Mouse (Mus musculus): ENCODE results near the gene Krt20. TPM values are rescaled to one million over a fixed set of nuclear protein-coding genes. Genes with fewer than 3 reads are reported as not detected.
A peak's percentile ranks its signal among the peaks of the same experiment; 100 is the strongest.

Gene Krt20
- polyA plus RNA-seq, 1 experiment, result not detected

GRCm38 (mm10) chr11:99439465-99439864, 1.5 kb upstream of the Krt20 start:
- H3K4me1 ChIP-seq (ENCODE audit: control insufficient read depth, insufficient read depth, low read length), result no peaks in the 10 kb centered on the region
- DNase-seq, result no peak
- H3K4me3 ChIP-seq (replicated peaks; ENCODE audit: insufficient read depth, low read depth, low read length), result no peak overlapping the region
- no peak for TF ChIP-seq CTCF (IDR thresholded peaks at IDR 0.05; ENCODE audit: borderline replicate concordance, insufficient read depth, low read depth, low read length)
- TF ChIP-seq POLR2A (IDR thresholded peaks at IDR 0.05; ENCODE audit: borderline replicate concordance, insufficient read depth, low read length), result no peak
- H3K27ac ChIP-seq (ENCODE audit: insufficient read depth, low read length), result no peak overlapping the region
- WGBS, result 77% methylated on average over 10 of the region's 10 CpGs
- no peaks in the 10 kb centered on the region for H3K27me3 ChIP-seq (ENCODE audit: control insufficient read depth, insufficient read depth, low read length)

DNA sequence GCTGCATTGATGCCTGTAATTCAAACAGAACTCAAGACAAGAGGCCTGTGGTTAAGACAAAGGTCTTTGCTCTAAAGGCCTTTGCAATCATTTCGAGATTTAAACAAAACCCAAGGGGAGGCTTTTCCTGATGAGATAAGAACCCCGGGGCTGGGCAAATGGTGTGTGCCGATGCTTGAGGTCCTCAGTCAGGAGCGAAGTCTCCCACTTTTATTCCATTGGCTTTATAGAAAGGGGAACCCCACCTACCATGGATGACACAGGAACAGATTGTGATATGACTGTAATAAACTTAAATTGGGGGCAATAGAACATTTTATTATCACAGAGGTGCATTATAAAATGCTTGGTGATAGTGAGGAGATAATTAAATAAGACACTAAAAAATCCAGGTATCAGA, 1.3 kb downstream of the Krt20 start:
- no peaks in the 10 kb centered on the region for H3K27me3 ChIP-seq (ENCODE audit: control insufficient read depth, insufficient read depth, low read length)
- WGBS, result 74% methylated on average over 4 of the region's 4 CpGs
- TF ChIP-seq CTCF (IDR thresholded peaks at IDR 0.05; ENCODE audit: borderline replicate concordance, insufficient read depth, low read depth, low read length) (no peak), POLR2A (IDR thresholded peaks at IDR 0.05; ENCODE audit: borderline replicate concordance, insufficient read depth, low read length) (no peak)
- no peak for DNase-seq
- H3K4me1 ChIP-seq (ENCODE audit: control insufficient read depth, insufficient read depth, low read length), result no peaks in the 10 kb centered on the region
- no peak overlapping the region for H3K4me3 ChIP-seq (replicated peaks; ENCODE audit: insufficient read depth, low read depth, low read length)
- H3K27ac ChIP-seq (ENCODE audit: insufficient read depth, low read length), result no peak overlapping the region

DNA sequence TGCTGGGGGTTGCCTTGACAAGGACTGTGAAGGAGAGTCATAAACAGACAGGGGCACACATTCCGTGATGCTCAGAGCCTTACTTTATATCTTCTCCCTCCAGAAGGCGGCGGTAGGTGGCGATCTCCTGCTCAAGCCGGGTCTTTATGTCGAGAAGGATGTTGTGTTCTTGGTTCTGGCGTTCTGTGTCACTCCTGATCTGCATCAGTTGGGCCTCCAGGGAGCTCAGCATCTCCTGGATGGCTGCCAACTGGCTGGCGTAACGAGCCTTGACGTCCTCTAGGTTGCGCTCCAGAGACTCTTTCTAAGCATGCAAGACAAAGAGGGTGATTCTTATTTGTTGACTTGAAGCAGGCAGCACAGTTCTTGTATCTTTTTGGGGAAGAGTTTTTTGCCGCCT, 7.3 kb downstream of the Krt20 start:
- DNase-seq, result peak in 1 of 2 experiments; percentile 14
- Histone ChIP-seq H3K4me3 (replicated peaks; ENCODE audit: insufficient read depth, low read depth, low read length) (no peak overlapping the region), H3K27ac (ENCODE audit: insufficient read depth, low read length) (no peak overlapping the region), H3K27me3 (ENCODE audit: control insufficient read depth, insufficient read depth, low read length) (no peaks in the 10 kb centered on the region), H3K4me1 (ENCODE audit: control insufficient read depth, insufficient read depth, low read length) (no peaks in the 10 kb centered on the region)
- TF ChIP-seq POLR2A (IDR thresholded peaks at IDR 0.05; ENCODE audit: borderline replicate concordance, insufficient read depth, low read length), result no peak
- TF ChIP-seq CTCF (IDR thresholded peaks at IDR 0.05; ENCODE audit: borderline replicate concordance, insufficient read depth, low read depth, low read length), result no peak
- WGBS, result 19% methylated on average over 12 of the region's 12 CpGs

GRCm38 (mm10) chr11:99422159-99422558, 15.8 kb downstream of the Krt20 start, which contains the start of gene Krt12:
TSS of gene Krt12 (minus strand) at chr11:99422259.
- Histone ChIP-seq H3K27me3 (ENCODE audit: control insufficient read depth, insufficient read depth, low read length) (no peaks in the 10 kb centered on the region), H3K27ac (ENCODE audit: insufficient read depth, low read length) (no peak within 1 kb of the TSS), H3K4me3 (replicated peaks; ENCODE audit: insufficient read depth, low read depth, low read length) (no peak within 1 kb of the TSS), H3K4me1 (ENCODE audit: control insufficient read depth, insufficient read depth, low read length) (no peaks in the 10 kb centered on the region)
- no peak for DNase-seq
- no peak for TF ChIP-seq CTCF (IDR thresholded peaks at IDR 0.05; ENCODE audit: borderline replicate concordance, insufficient read depth, low read depth, low read length)
- no peak for TF ChIP-seq POLR2A (IDR thresholded peaks at IDR 0.05; ENCODE audit: borderline replicate concordance, insufficient read depth, low read length)
- WGBS, result 83% methylated on average over 10 of the region's 10 CpGs

GRCm38 (mm10) chr11:99420586-99420985, 17.4 kb downstream of the Krt20 start:
- no peaks in the 10 kb centered on the region for H3K27me3 ChIP-seq (ENCODE audit: control insufficient read depth, insufficient read depth, low read length)
- no peak overlapping the region for H3K4me3 ChIP-seq (replicated peaks; ENCODE audit: insufficient read depth, low read depth, low read length)
- no peaks in the 10 kb centered on the region for H3K4me1 ChIP-seq (ENCODE audit: control insufficient read depth, insufficient read depth, low read length)
- 52% methylated on average over 10 of the region's 10 CpGs for WGBS
- no peak overlapping the region for H3K27ac ChIP-seq (ENCODE audit: insufficient read depth, low read length)
- TF ChIP-seq POLR2A (IDR thresholded peaks at IDR 0.05; ENCODE audit: borderline replicate concordance, insufficient read depth, low read length), result no peak
- TF ChIP-seq CTCF (IDR thresholded peaks at IDR 0.05; ENCODE audit: borderline replicate concordance, insufficient read depth, low read depth, low read length), result no peak
- no peak for DNase-seq

- 29% methylated on average over 16 of the region's 16 CpGs for WGBS
- DNase-seq, result no peak
- Histone ChIP-seq H3K27ac (ENCODE audit: insufficient read depth, low read length) (no peak overlapping the region), H3K4me3 (replicated peaks; ENCODE audit: insufficient read depth, low read depth, low read length) (no peak overlapping the region), H3K4me1 (ENCODE audit: control insufficient read depth, insufficient read depth, low read length) (no peaks in the 10 kb centered on the region), H3K27me3 (ENCODE audit: control insufficient read depth, insufficient read depth, low read length) (no peaks in the 10 kb centered on the region)
- TF ChIP-seq CTCF (IDR thresholded peaks at IDR 0.05; ENCODE audit: borderline replicate concordance, insufficient read depth, low read depth, low read length) (no peak), POLR2A (IDR thresholded peaks at IDR 0.05; ENCODE audit: borderline replicate concordance, insufficient read depth, low read length) (no peak)
Measured at GRCm38 (mm10) chr11:99417819-99418218, 20.1 kb downstream of the Krt20 start.

DNA sequence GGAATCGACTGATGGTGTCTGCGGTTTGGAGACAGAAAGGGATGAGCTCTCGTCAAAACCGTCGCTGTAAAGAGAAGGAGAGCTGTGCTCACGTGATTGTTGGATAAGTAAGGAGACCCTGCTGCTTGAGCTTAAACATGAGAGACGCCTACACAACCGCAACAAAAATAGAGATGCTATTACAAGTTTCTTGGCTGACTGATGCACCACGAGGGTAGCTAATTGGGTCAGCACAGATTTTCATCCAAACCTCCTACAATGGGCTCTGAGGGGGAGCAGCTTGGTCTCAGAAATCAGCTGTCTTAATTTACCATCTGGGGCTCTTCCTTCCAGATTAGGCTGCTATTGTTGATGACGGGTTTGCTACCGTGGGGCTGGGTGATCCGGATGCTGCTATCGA, 21.0 kb downstream of the Krt20 start:
- H3K4me3 ChIP-seq (replicated peaks; ENCODE audit: insufficient read depth, low read depth, low read length), result no peak overlapping the region
- no peak for DNase-seq
- WGBS, result 56% methylated on average over 13 of the region's 13 CpGs

GRCm38 (mm10) chr11:99414463-99415147, 23.3 kb downstream of the Krt20 start:
- H3K4me3 ChIP-seq (replicated peaks; ENCODE audit: insufficient read depth, low read depth, low read length), result no peak overlapping the region
- H3K27ac ChIP-seq (ENCODE audit: insufficient read depth, low read length), result no peak overlapping the region
- no peak for DNase-seq
- no peaks in the 10 kb centered on the region for H3K27me3 ChIP-seq (ENCODE audit: control insufficient read depth, insufficient read depth, low read length)
- no peaks in the 10 kb centered on the region for H3K4me1 ChIP-seq (ENCODE audit: control insufficient read depth, insufficient read depth, low read length)
- 92% methylated on average over 13 of the region's 13 CpGs for WGBS
- TF ChIP-seq CTCF (IDR thresholded peaks at IDR 0.05; ENCODE audit: borderline replicate concordance, insufficient read depth, low read depth, low read length) (no peak), POLR2A (IDR thresholded peaks at IDR 0.05; ENCODE audit: borderline replicate concordance, insufficient read depth, low read length) (no peak)

More for the DNA sequence above, 21.0 kb downstream of the Krt20 start:
- TF ChIP-seq CTCF (IDR thresholded peaks at IDR 0.05; ENCODE audit: borderline replicate concordance, insufficient read depth, low read depth, low read length) (no peak), POLR2A (IDR thresholded peaks at IDR 0.05; ENCODE audit: borderline replicate concordance, insufficient read depth, low read length) (no peak)
- H3K27ac ChIP-seq (ENCODE audit: insufficient read depth, low read length), result no peak overlapping the region
- no peaks in the 10 kb centered on the region for H3K27me3 ChIP-seq (ENCODE audit: control insufficient read depth, insufficient read depth, low read length)
- H3K4me1 ChIP-seq (ENCODE audit: control insufficient read depth, insufficient read depth, low read length), result no peaks in the 10 kb centered on the region
